Mouse (Mus musculus) induced T-regulatory cell, adult 2 months (primary cell): ENCODE results near the gene Dnajc19.

ENCODE experiments used
- DNase-seq: peaks from one replicate; pipeline ENCODE4 v3.0.0-alpha.2; 2012; ENCODE audit warnings: low read depth

Gene Dnajc19

DNA sequence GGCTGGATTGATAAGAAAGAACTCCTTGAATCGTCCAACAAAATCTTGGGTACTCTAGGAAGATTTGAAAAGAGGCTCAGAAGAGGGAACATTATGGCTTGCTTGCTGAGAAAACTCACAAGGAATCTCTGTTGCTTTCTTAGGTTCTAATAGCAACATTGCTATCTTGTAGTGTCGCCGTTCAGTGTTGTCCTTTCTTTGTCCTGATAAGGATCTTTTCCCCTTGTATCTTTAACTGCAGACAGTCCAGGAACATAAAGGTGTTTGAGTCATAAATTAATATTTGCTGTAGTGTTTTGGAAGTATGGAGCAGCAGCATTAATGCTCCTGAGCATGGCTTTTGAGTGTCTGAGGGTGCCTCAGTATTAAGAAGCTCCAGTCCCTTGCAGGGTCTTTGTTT lies 50.5 kb downstream of the Dnajc19 start:
- DNase-seq, result no peak

DNA sequence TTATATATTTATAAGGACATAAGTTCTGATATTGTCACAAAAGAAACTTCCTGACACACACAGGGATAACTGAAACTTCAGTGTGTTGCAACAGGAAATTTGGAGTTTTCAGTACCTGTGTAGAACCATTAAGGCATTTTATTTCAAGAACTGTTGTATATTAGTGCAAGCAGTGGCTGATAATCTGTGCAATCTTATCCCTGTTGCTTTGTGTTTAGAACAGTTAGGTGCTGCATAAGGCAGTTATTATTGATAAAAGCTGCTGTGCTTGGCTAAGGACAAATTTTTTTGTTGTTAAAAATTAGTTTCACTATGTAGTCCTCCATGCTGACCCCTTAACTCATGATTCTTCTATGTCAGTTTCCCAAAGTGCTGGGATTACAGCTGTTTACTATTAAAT lies 52.2 kb downstream of the Dnajc19 start:
- no peak for DNase-seq

DNA sequence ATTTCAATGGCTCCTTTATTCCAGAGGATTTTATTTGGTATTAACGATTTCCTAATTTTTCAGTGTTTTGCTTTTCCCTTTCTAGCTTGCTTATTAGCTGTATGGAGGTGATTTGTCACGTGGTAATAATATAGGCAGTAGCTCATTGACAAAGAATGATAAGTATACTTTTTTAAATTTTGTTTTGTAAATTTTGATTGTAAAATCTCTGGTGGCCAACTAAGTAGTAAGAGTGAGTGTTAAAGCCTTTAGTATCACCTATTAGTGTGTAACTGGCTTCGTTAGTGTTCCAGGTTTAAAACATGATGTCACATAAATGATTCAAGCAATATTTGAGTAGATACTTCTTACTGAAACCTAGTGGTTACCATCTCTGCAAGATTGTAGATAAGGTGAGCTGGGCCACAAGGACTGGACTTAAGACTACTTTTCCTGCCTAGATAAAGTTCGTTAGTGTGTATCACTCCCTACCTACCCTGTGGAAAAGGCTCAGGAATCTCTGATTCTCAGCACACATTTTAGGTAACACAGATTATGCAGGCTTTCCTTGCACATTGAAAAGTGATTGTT lies 59.8 kb downstream of the Dnajc19 start:
- no peak for DNase-seq

DNA sequence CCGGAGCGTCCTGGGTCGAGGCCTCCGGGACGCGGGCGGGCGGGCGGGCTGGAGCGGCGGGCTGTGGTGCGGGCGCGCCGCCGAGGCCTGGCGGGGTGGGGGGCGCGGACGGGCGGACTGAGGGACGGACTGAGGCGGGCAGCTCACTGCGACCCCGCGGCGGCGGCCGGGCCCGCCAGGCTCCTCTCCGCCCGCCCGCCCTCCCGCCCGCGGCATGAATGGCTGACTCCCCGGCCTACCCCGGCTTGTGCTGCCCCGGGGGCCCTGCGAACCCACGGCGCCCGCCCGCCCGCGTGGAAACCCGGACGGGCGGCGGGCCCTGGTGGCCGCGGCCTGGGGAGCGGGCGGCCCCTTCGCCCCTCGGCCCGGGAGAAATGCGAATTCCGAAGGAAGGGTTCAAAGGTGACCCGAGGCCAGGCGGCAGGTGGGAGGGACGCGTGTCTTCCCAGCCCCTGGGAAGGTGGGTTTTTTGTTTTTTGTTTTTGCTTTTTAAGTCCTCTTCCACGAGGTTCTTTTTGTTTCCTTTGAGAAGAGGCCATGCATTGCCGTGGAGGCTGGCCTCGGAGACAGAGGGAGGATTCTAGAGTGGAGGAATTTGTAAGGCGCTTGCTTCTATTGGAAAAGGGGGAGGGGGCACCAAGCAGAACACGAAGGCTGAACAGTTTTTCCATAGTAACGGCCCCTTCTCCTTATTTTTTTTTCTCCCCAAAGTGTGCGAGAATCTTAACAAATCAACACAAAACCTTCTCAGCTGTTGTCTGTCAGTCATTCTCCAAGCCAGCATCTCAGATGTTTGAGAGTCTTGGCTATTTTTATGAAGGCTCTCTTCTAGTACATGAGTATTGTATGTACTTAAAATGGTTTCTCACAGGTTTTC lies 60.5 kb downstream of the Dnajc19 start:
- DNase-seq, result peak; percentile 40

DNA sequence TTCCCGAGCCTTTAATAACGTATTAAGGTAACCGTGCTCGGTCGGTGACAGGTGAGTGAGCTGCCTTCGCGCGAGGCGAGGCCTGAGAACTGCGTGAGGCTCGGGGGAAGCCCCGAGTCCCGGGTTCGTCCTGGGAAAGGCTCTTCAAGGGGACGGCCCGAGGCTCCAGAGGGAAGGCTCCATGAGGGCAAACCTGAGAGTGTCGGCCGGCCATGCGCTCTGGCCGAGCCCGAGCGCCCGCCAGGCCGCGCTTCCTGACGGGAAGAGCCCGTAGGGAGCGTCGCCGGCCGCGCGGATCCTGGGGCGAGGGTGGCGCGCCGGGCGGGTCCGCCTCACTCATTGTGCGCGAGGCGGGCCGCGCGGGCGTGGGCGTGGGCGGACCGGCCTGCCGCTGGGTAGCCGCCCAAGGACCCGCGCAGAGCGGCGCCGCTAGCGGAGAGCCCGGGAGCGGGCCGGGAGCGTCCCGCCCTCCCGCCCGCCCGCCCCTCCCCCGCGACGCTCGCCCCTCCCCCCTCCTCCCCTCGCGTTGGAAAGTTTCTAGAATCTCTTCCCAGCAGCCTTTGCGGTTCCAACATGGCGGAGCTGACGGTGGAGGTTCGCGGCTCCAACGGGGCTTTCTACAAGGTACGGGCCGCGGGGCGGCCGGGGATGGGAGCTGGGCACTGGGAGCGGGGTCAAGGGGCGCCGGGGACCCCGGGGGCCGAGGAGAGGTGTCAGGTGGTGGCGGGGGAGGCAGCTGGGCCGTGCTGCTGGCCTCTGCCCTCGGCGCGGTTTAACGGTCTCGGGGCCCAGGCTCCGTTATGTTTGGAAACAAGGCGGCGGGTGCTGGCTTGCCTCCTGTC lies 61.4 kb downstream of the Dnajc19 start, which contains the start of gene Fxr1:
TSS of gene Fxr1 (plus strand) at position 404 of the 842 bp plus-strand sequence.
- peak; percentile 91 for DNase-seq

DNA sequence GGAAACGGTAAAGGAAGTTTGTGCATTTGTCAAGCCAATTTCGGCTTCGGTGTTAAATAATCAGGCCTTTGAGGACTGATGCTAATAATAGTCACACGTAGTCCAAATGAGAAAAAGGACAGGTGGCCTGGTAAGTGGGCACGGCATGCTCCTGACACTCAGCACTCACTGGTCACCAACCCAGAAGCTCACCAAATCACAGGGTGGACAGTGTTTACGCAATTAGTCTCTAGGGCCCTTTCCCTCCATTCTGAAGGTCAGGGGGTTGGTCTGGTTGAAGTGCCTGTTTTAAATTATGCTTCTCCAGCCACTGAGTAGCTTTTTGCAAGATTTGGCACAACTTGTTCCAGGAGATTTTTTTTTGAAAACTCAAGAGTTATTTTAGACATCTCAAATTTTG lies 72.9 kb downstream of the Dnajc19 start:
- DNase-seq, result no peak

DNA sequence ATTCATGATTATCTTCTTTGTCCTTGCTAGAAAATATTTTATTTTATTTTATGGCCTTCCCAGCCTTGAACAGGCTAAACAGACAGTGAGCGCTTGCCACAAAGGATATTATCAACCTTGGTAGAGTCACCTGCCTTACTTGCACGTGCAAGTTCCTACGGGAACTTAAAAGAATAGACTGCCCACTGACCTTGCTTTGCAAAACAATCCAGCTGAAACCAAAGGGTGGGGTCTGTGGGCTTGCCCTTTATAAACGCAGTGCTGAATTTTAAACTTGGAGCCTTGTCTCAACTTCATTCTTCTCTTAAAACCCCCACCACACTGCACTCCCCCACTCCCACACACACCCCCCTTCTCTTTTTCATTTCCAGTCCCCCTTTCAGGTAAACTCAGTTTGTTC lies 73.5 kb downstream of the Dnajc19 start:
- DNase-seq, result no peak

DNA sequence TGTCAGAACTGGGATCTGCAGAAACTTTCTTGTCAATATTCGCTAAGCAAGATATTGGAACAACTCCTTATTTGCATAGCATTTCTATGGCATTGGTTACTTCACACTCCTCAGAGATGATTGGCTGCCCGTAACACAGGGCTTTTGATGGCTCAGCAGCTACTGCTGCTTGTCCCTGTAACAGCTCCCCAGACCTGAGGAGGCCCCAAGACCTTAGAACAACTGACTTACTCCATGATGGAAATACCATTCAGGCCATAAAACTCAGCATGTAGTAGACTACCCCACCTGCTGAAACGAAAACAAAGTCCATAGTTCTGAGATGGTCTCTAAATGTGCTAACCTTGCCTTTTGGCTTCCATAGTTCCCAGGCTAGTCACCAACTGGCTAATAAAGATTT lies 74.3 kb downstream of the Dnajc19 start:
- DNase-seq, result no peak

DNA sequence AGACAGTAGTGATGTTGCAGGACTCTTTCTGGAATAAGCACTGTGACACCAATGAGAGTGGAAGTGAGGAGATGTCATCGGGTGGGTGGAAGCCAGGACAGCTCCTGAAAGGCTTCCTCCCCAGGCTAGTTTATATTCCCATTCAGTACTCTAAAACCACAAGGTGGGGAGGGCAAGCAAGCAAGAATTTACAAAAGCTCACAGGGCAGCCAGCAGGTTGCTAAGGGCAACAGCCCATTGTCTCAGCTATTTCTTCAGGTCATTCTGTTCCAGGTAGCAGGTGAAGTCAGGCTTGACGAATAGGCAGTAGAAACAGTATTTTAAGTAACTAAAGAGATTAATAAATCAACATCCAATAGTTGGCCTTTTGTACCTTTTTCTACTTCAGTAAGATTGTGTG lies 74.8 kb downstream of the Dnajc19 start:
- no peak for DNase-seq
